Mouse (Mus musculus): ENCODE measurements around the gene Cd96. TPM values are rescaled to one million over a fixed set of nuclear protein-coding genes. Genes with fewer than 3 reads are reported as not detected.
"Not testable (repeated sequence)": the region's sequence is repeated elsewhere in the genome, so short reads cannot be mapped to it uniquely, and the experiment has no call there.

Gene Cd96
- total RNA-seq (2021) = not detected
- long read RNA-seq, experiment 1 = 0 reads
- long read RNA-seq, experiment 2 = 0 reads

- no peak for DNase-seq
- intact Hi-C loops (cut with DNase I) = no loop called here
Observed at GRCm38 (mm10) chr16:46120020-46120419, at the start of gene Cd96. Gene Cd96, minus strand, starts transcription at chr16:46120251.

- intact Hi-C loops (cut with DNase I) = no loop called here
- DNase-seq = no peak
Observed at GRCm38 (mm10) chr16:46166971-46167370, 46.9 kb upstream of the Cd96 start.

GRCm38 (mm10) chr16:46165305-46165704 is 45.3 kb upstream of the Cd96 start:
- intact Hi-C loops (cut with DNase I) = no loop called here
- no peak for DNase-seq

GRCm38 (mm10) chr16:46154832-46155231 is 34.8 kb upstream of the Cd96 start, which contains the start of gene Gm4737:
Gene Gm4737, minus strand, starts transcription at chr16:46155077.
- DNase-seq; intact Hi-C loops (cut with DNase I): not testable (repeated sequence)

- intact Hi-C loops (cut with DNase I) = no loop called here
- no peak for DNase-seq
Observed at GRCm38 (mm10) chr16:46151141-46151540, 31.1 kb upstream of the Cd96 start.

GRCm38 (mm10) chr16:46148661-46149341 is 28.8 kb upstream of the Cd96 start:
- intact Hi-C loops (cut with DNase I) = no loop called here
- no peak for DNase-seq

GRCm38 (mm10) chr16:46146962-46147361 is 26.9 kb upstream of the Cd96 start:
- intact Hi-C loops (cut with DNase I) = no loop called here
- no peak for DNase-seq

GRCm38 (mm10) chr16:46122238-46122637 is 2.2 kb upstream of the Cd96 start:
- DNase-seq = no peak
- intact Hi-C loops (cut with DNase I) = no loop called here

GRCm38 (mm10) chr16:46121420-46121819 is 1.4 kb upstream of the Cd96 start:
- intact Hi-C loops (cut with DNase I) = no loop called here
- DNase-seq = no peak

GRCm38 (mm10) chr16:46120607-46121006 is 556 bp upstream of the Cd96 start:
- DNase-seq = no peak
- intact Hi-C loops (cut with DNase I) = no loop called here

- intact Hi-C loops (cut with DNase I) = no loop called here
Observed at GRCm38 (mm10) chr16:46117645-46118044, 2.4 kb downstream of the Cd96 start.

GRCm38 (mm10) chr16:46114727-46115126 is 5.3 kb downstream of the Cd96 start:
- no peak for DNase-seq
- intact Hi-C loops (cut with DNase I) = no loop called here

More at GRCm38 (mm10) chr16:46117645-46118044, 2.4 kb downstream of the Cd96 start:
- no peak for DNase-seq

- intact Hi-C loops (cut with DNase I) = no loop called here
- no peak for DNase-seq
Observed at GRCm38 (mm10) chr16:46109536-46109935, 10.5 kb downstream of the Cd96 start.

- intact Hi-C loops (cut with DNase I) = no loop called here
- no peak for DNase-seq
Observed at GRCm38 (mm10) chr16:46107431-46107830, 12.6 kb downstream of the Cd96 start.

GRCm38 (mm10) chr16:46104491-46104890 is 15.6 kb downstream of the Cd96 start:
- intact Hi-C loops (cut with DNase I) = no loop called here

GRCm38 (mm10) chr16:46101748-46102147 is 18.3 kb downstream of the Cd96 start:
- intact Hi-C loops (cut with DNase I) = no loop called here

More at GRCm38 (mm10) chr16:46104491-46104890, 15.6 kb downstream of the Cd96 start:
- no peak for DNase-seq

GRCm38 (mm10) chr16:46100286-46100685 is 19.8 kb downstream of the Cd96 start:
- intact Hi-C loops (cut with DNase I) = no loop called here
- no peak for DNase-seq

More at GRCm38 (mm10) chr16:46101748-46102147, 18.3 kb downstream of the Cd96 start:
- DNase-seq = no peak

GRCm38 (mm10) chr16:46097421-46097820 is 22.6 kb downstream of the Cd96 start:
- intact Hi-C loops (cut with DNase I) = no loop called here
- DNase-seq = peak; percentile 35 to 49

GRCm38 (mm10) chr16:46094478-46094877 is 25.6 kb downstream of the Cd96 start:
- intact Hi-C loops (cut with DNase I) = no loop called here

GRCm38 (mm10) chr16:46092935-46093334 is 27.1 kb downstream of the Cd96 start:
- intact Hi-C loops (cut with DNase I) = no loop called here
- no peak for DNase-seq

More at GRCm38 (mm10) chr16:46094478-46094877, 25.6 kb downstream of the Cd96 start:
- DNase-seq = peak; percentile 9 to 17

- DNase-seq = no peak
- intact Hi-C loops (cut with DNase I) = no loop called here
Observed at GRCm38 (mm10) chr16:46086874-46087473, 33.1 kb downstream of the Cd96 start.

GRCm38 (mm10) chr16:46068000-46068399 is 52.1 kb downstream of the Cd96 start:
- no peak for DNase-seq
- intact Hi-C loops (cut with DNase I) = no loop called here

Measured in gastrocnemius, postnatal 36 days (tissue).